Comparison of ENCODE assay signal across 9 mouse cellular contexts in genomic region chr2:105668271-105669270, GRCm38 (mm10). TPM values are rescaled to one million over a fixed set of nuclear protein-coding genes. Genes with fewer than 3 reads are reported as not detected.
DNase-seq lines count a peak whose midpoint lies in the region; ATAC-seq lines count a peak whose summit lies in the region.
"Had no signal": no experiment of that assay in that cellular context is flagged by ENCODE, and none has a peak within 500 bp of the region (broad histone marks: within the 10 kb centered on the region; RNA-seq: fewer than 3 reads in every experiment).

Gene Pax6, plus strand, starts transcription at chr2:105668900.

- intact Hi-C loops in gastrocnemius, postnatal 14 days (cut with DNase I; ENCODE audit: low total_unique reads), result no loop called here

- H3K4me3 ChIP-seq in hindbrain, embryonic 11.5 days (ENCODE audit: low read depth, low read length), result peak within 1 kb of the TSS; percentile 22
- peak within 1 kb of the TSS; percentile 54 for H3K4me3 ChIP-seq in midbrain, embryonic 12.5 days

- under 1% methylated on average over 44 of the region's 44 CpGs for WGBS in hindbrain, embryonic 11.5 days
- under 1% methylated on average over 44 of the region's 44 CpGs for WGBS in midbrain, embryonic 12.5 days

- H3K9me3 ChIP-seq in hindbrain, embryonic 11.5 days (ENCODE audit: control insufficient read depth, low read length), result no peaks in the 10 kb centered on the region
- no peaks in the 10 kb centered on the region for H3K9me3 ChIP-seq in midbrain, embryonic 12.5 days

- H3K27ac ChIP-seq in hindbrain, embryonic 11.5 days (ENCODE audit: low read depth, low read length), result no peak within 1 kb of the TSS
- 0 out of 2 replicates have a peak within 1 kb of the TSS, but pooled peaks have one; percentile 15 for H3K27ac ChIP-seq in midbrain, embryonic 12.5 days (replicated peaks)
- H3K27ac ChIP-seq: liver, embryonic 14.5 days had no signal

- DNase-seq in layer of hippocampus, postnatal 14 days (ENCODE audit: low spot score in 2 of 2), result no peak
- no peak for DNase-seq in layer of hippocampus, postnatal 25 days (ENCODE audit: extremely low spot score in 1 of 2, low spot score in 1 of 2)
- DNase-seq in cerebellum, postnatal 10 days, result peak; percentile 95 to 97
- DNase-seq in hindbrain, embryonic 11.5 days (ENCODE audit: low spot score), result peak; percentile 70
- no peak for DNase-seq in gastrocnemius, postnatal 14 days
- DNase-seq in spleen, adult 18-20 months, result no peak
- DNase-seq in adipocyte (ENCODE audit: low spot score), result no peak

- H3K4me2 ChIP-seq in hindbrain, embryonic 11.5 days (replicated peaks; ENCODE audit: low read depth, low read length), result peak within 1 kb of the TSS; percentile 28
- H3K4me2 ChIP-seq in midbrain, embryonic 12.5 days (replicated peaks), result peak within 1 kb of the TSS; percentile 59

- peak; percentile 48; the same call in 1 of the 2 replicates for ATAC-seq in hindbrain, embryonic 11.5 days (ENCODE audit: low FRiP score)
- peak; percentile 36 for ATAC-seq in midbrain, embryonic 12.5 days (ENCODE audit: low FRiP score, low read depth)

- peaks cover 84% of the 10 kb centered on the region for H3K27me3 ChIP-seq in hindbrain, embryonic 11.5 days (ENCODE audit: control insufficient read depth, insufficient read depth, low read length)
- H3K27me3 ChIP-seq in midbrain, embryonic 12.5 days, result peaks cover 99% of the 10 kb centered on the region

- peaks cover 19% of the 10 kb centered on the region for H3K4me1 ChIP-seq in hindbrain, embryonic 11.5 days (replicated peaks; ENCODE audit: control insufficient read depth, insufficient read depth, low read length)
- H3K4me1 ChIP-seq in midbrain, embryonic 12.5 days, result peaks cover 50% of the 10 kb centered on the region

- H3K36me3 ChIP-seq in hindbrain, embryonic 11.5 days (ENCODE audit: control insufficient read depth, insufficient read depth, low read length), result no peaks in the 10 kb centered on the region
- H3K36me3 ChIP-seq in midbrain, embryonic 12.5 days, result no peaks in the 10 kb centered on the region

- peak within 1 kb of the TSS; percentile 51 for H3K9ac ChIP-seq in hindbrain, embryonic 11.5 days (ENCODE audit: low read depth, low read length)
- H3K9ac ChIP-seq in midbrain, embryonic 12.5 days (replicated peaks), result peak within 1 kb of the TSS; percentile 50
- H3K9ac ChIP-seq: liver, embryonic 14.5 days had no signal

RNA-seq across cellular contexts. Expression of gene Pax6, which starts in this region (rescaled TPM):
- 10 to 100 TPM; 11.1 to 11.2 TPM for total RNA-seq in layer of hippocampus, postnatal 14 days (2021)
- total RNA-seq in layer of hippocampus, postnatal 25 days (2021), result 1 to 10 TPM; 9.4 to 9.7 TPM
- 23.9 and 26.8 TPM in 2 replicates for polyA plus RNA-seq in hindbrain, embryonic 11.5 days (2014; fragmentation: Nextera tagmentation; extraction: Ambion mirVana)
- polyA plus RNA-seq in midbrain, embryonic 12.5 days (2016; fragmentation: Nextera tagmentation; extraction: Ambion mirVana), result 21.5 and 74.8 TPM in 2 replicates
- under 1 TPM in 1 of 2 experiments, not detected in 1; 0.35 TPM for total RNA-seq in gastrocnemius, postnatal 14 days (2021)

Comparison
In these comparisons a context has a peak if more than half of its experiments do, and no peak if none do; other contexts are left out.
1. RNA of gene Pax6 (total RNA-seq): 11.1 to 11.2 TPM in layer of hippocampus, postnatal 14 days and 9.4 to 9.7 TPM in layer of hippocampus, postnatal 25 days; 0.35 TPM in gastrocnemius, postnatal 14 days; every median in the first group is over 4 times any median in the second.
2. DNase-seq: peak in cerebellum, postnatal 10 days (2 of 2) and hindbrain, embryonic 11.5 days (single experiment); none in layer of hippocampus, postnatal 14 days (0 of 2), layer of hippocampus, postnatal 25 days (0 of 2), gastrocnemius, postnatal 14 days (single experiment), spleen, adult 18-20 months (0 of 2) and adipocyte (single experiment).